Mouse (Mus musculus) stomach, postnatal 0 days (tissue): ENCODE results near the gene Mical3. TPM values are rescaled to one million over a fixed set of nuclear protein-coding genes. Genes with fewer than 3 reads are reported as not detected.

Experiments
- ATAC-seq: fragments of 200-750 bp; cut with Nextera tagmentation; 2 replicates; pipeline ENCODE4 v1.8.0; 2017; ENCODE audit not compliant: low FRiP score, low TSS enrichment
- DNase-seq: peaks from one replicate; pipeline ENCODE4 v3.0.0-alpha.2; 2016; ENCODE audit warnings: low spot score
- H3K27ac ChIP-seq: fragments of 300-500 bp; sonication (generic); replicated peaks from 2 replicates; pipeline ENCODE4 v1.5.1; 2014; ENCODE audit warnings: mild to moderate bottlenecking, control low read depth
- H3K27me3 ChIP-seq: fragments of 300-500 bp; sonication (generic); 2 replicates; pipeline ENCODE4 v1.6.1; 2014; ENCODE audit warnings: low read length; ENCODE audit not compliant: control insufficient read depth, insufficient read depth
- H3K36me3 ChIP-seq: fragments of 300-500 bp; sonication (generic); 2 replicates; pipeline ENCODE4 v1.6.1; 2014; ENCODE audit warnings: low read length, mixed read lengths; ENCODE audit not compliant: control insufficient read depth, insufficient read depth
- H3K4me1 ChIP-seq: fragments of 300-500 bp; sonication (generic); replicated peaks from 2 replicates; pipeline ENCODE4 v1.6.1; 2014; ENCODE audit warnings: antibody characterized with exemption; ENCODE audit not compliant: control insufficient read depth, insufficient read depth
- H3K4me2 ChIP-seq: fragments of 300-500 bp; sonication (generic); replicated peaks from 2 replicates; pipeline ENCODE4 v1.6.1; 2014; ENCODE audit warnings: low read depth, mild to moderate bottlenecking, control low read depth, moderate library complexity
- H3K4me3 ChIP-seq: fragments of 300-500 bp; sonication (generic); 2 replicates; pipeline ENCODE4 v1.5.1; 2014; ENCODE audit warnings: low read depth, low read length, control low read depth
- H3K9ac ChIP-seq: fragments of 300-500 bp; sonication (generic); 2 replicates; pipeline ENCODE4 v1.6.1; 2014; ENCODE audit warnings: mild to moderate bottlenecking, low read length, control low read depth, mixed read lengths
- H3K9me3 ChIP-seq: fragments of 300-500 bp; sonication (generic); 2 replicates; pipeline ENCODE4 v1.6.1; 2016; ENCODE audit warnings: low read length; ENCODE audit not compliant: control insufficient read depth
- CTCF ChIP-seq: IDR thresholded peaks from 2 replicates; pipeline ENCODE4 v1.5.1; 2016; ENCODE audit warnings: antibody characterized with exemption, low read depth, mild to moderate bottlenecking, moderate library complexity
- EP300 ChIP-seq: optimal IDR thresholded peaks from 2 replicates; pipeline ENCODE3; 2016; ENCODE audit warnings: antibody characterized with exemption
- WGBS: fragments of 180-500 bp; shearing (Covaris S2); extraction: QIAGEN DNeasy Blood & Tissue Kit; methylation state at CpG from one replicate; pipeline ENCODE4 v1.1.7; 2014; 5-methylcytosine and 5-hydroxymethylcytosine counted together
- polyA plus RNA-seq: library from polyadenylated mRNA; unstranded; fragments of >200 nt; fragmentation: Nextera tagmentation; extraction: Ambion mirVana; gene quantifications from 2 replicates; pipeline ENCODE4 v1.2.1, GENCODE M21; 2015

Gene Mical3
- polyA plus RNA-seq, 1 experiment from 2014 or later, result 4.5 TPM

DNA sequence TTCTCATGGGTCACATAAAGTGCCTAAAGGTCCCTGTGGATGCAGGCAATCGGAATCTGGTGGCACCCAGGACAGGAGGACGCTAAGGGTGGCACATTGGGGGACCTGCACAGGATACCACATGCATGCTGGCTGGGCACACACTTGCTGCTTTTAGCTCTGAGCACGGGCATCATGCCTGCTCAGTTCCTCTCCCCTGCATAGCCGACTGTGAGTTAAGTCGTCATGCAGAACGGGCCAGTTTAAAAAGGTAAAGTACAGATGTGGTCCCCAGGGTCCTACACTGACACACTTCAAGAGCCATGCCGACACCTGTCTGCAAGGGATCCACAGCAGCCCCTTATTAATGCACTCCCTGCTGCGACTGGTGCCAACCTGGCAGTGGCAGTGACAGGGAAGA is 176.6 kb downstream of the Mical3 start:
- DNase-seq (no peak), ATAC-seq (no peak)
- 80% methylated on average over 8 of the region's 8 CpGs for WGBS
- no peaks in the 10 kb centered on the region for H3K27me3 ChIP-seq
- no peak overlapping the region for H3K27ac ChIP-seq
- no peaks in the 10 kb centered on the region for H3K9me3 ChIP-seq
- H3K9ac ChIP-seq, result no peak overlapping the region
- TF ChIP-seq CTCF (no peak), EP300 (no peak)
- no peaks in the 10 kb centered on the region for H3K4me1 ChIP-seq
- peaks cover 7% of the 10 kb centered on the region; the same call in 1 of the 2 replicates for H3K36me3 ChIP-seq
- H3K4me2 ChIP-seq, result no peak overlapping the region
- no peak overlapping the region for H3K4me3 ChIP-seq

DNA sequence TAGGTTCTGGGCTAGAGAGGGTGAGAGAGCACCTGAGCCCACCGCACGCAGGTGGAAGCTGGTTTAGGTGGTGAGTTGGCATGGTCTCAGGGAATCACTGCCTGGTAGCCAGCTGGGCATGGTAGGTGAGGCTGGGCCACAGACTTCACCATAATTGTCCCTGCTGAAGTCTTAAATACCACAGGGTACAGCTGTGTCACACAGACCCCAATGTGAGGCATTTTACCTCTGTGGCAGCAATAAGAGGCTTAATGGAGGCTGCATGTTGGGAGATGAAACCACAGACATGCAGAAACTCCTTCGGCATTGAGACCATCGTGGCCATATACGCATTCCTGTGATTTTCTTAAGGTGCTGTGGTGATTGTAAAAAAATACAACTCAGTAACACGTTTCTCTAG is 178.3 kb downstream of the Mical3 start:
- Histone ChIP-seq H3K9me3 (no peaks in the 10 kb centered on the region), H3K27me3 (no peaks in the 10 kb centered on the region), H3K36me3 (no peaks in the 10 kb centered on the region; the same call in 1 of the 2 replicates), H3K9ac (no peak overlapping the region), H3K4me2 (no peak overlapping the region), H3K4me1 (no peaks in the 10 kb centered on the region), H3K4me3 (no peak overlapping the region), H3K27ac (no peak overlapping the region)
- TF ChIP-seq EP300 (no peak), CTCF (no peak)
- DNase-seq (no peak), ATAC-seq (no peak)
- 93% methylated on average over 6 of the region's 6 CpGs for WGBS

DNA sequence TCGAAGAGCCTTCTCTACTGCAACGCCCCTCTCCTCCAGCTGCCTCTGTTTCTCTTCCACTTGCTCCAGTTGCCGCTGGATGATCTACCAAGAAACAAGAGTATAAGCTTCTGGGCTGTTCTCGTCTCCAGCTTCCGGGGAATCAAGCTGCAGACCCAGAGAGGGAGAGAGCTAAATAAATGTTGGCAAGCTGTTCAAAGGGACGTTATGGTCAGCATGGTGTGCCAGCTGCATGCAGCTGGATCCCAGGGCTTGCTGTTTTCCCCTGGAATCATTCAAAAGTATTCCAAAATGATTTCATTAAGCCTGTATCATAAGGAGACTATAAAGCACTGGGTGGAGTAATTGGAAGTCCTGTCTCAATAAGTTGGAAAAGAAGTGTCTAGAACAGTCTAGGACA is 179.5 kb downstream of the Mical3 start:
- no peaks in the 10 kb centered on the region; the same call in 1 of the 2 replicates for H3K36me3 ChIP-seq
- H3K9ac ChIP-seq, result no peak overlapping the region
- no peak for DNase-seq
- no peak for ATAC-seq
- H3K9me3 ChIP-seq, result no peaks in the 10 kb centered on the region
- no peak overlapping the region for H3K27ac ChIP-seq
- H3K4me2 ChIP-seq, result no peak overlapping the region
- WGBS, result 64% methylated on average over 6 of the region's 6 CpGs
- no peaks in the 10 kb centered on the region for H3K4me1 ChIP-seq
- TF ChIP-seq CTCF, result no peak
- H3K27me3 ChIP-seq, result no peaks in the 10 kb centered on the region
- no peak overlapping the region for H3K4me3 ChIP-seq

DNA sequence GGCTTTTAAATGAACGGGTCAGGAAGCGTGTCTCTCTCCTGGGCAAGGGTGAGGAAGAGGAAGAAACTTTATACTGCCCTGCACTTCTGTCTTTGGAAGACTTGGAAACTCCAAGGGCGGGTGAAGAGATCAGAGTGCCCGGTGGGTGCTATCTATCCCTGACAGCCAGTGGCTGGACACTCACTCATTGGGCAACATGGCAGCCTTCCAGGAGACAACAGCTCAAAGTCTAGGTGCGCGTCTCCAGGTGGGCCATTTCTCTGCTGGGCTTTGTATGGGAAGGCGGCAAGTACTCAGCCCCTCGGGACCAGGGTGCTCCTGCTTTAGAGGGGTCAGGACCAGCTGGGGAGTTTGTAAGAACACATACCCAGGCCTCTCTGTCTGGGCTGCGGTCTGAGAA is 185.3 kb downstream of the Mical3 start:
- H3K27ac ChIP-seq, result no peak overlapping the region
- H3K4me2 ChIP-seq, result no peak overlapping the region
- TF ChIP-seq EP300 (no peak), CTCF (no peak)
- no peak overlapping the region for H3K9ac ChIP-seq
- 93% methylated on average over 9 of the region's 9 CpGs for WGBS
- H3K9me3 ChIP-seq, result no peaks in the 10 kb centered on the region
- H3K36me3 ChIP-seq, result 0 out of 2 replicates have a peak, but pooled peaks cover 2% of the 10 kb centered on the region
- no peaks in the 10 kb centered on the region for H3K27me3 ChIP-seq
- ATAC-seq (no peak), DNase-seq (no peak)
- H3K4me1 ChIP-seq, result no peaks in the 10 kb centered on the region
- no peak overlapping the region for H3K4me3 ChIP-seq

DNA sequence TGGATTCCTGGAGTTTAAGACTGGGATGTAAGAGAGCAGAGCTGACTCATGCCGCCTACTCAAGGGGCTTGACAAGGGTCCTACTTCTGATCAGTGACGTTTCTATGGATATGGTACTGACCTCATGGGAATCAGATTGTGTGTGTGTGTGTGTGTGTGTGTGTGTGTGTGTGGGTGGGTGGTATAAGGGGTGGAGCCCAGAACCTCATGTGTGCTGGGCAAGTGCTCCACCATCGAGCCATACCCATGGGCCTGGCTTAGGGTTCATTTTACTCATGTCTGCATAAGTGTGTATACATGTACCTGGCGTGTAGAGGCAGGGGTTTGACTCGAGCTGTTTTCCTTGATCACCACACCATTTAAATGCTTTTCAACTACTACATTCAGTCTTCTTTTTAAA is 186.8 kb downstream of the Mical3 start:
- 0 out of 2 replicates have a peak, but pooled peaks cover 2% of the 10 kb centered on the region for H3K36me3 ChIP-seq
- H3K9me3 ChIP-seq, result no peaks in the 10 kb centered on the region
- H3K27ac ChIP-seq, result no peak overlapping the region
- WGBS, result 80% methylated on average over 5 of the region's 5 CpGs
- no peak overlapping the region for H3K4me2 ChIP-seq
- H3K27me3 ChIP-seq, result no peaks in the 10 kb centered on the region
- no peaks in the 10 kb centered on the region for H3K4me1 ChIP-seq
- TF ChIP-seq EP300 (no peak), CTCF (no peak)
- ATAC-seq, result no peak
- H3K4me3 ChIP-seq, result no peak overlapping the region
- no peak overlapping the region for H3K9ac ChIP-seq
- no peak for DNase-seq

DNA sequence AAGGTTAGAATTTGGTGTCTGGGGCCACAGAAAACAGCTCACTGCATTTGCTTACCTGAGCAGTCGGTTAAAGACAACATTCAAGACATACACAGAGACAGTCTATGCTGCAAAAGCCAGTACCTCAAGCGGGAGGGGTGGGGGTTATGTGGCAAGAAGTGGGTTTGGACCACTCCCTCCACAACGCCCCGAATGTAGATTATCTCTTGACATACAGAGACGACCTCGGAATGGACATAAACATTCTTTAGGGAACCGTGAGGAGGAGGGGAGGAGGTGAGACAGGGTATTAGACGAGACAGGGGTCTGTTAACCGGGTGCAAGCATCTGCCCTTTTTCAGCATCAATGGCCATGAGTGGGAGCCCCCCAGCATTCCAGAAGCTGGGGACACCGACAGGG is 187.2 kb downstream of the Mical3 start:
- no peak for ATAC-seq
- Histone ChIP-seq H3K9me3 (no peaks in the 10 kb centered on the region), H3K4me2 (no peak overlapping the region), H3K4me3 (no peak overlapping the region), H3K27ac (no peak overlapping the region), H3K4me1 (no peaks in the 10 kb centered on the region), H3K9ac (no peak overlapping the region), H3K36me3 (0 out of 2 replicates have a peak, but pooled peaks cover 2% of the 10 kb centered on the region), H3K27me3 (no peaks in the 10 kb centered on the region)
- no peak for DNase-seq
- whole genome bisulfite sequencing, result 68% methylated on average over 10 of the region's 10 CpGs
- TF ChIP-seq EP300 (no peak), CTCF (no peak)
